Mouse (Mus musculus): ENCODE measurements around the gene Tas2r102.

Tas2r102 gene

DNA sequence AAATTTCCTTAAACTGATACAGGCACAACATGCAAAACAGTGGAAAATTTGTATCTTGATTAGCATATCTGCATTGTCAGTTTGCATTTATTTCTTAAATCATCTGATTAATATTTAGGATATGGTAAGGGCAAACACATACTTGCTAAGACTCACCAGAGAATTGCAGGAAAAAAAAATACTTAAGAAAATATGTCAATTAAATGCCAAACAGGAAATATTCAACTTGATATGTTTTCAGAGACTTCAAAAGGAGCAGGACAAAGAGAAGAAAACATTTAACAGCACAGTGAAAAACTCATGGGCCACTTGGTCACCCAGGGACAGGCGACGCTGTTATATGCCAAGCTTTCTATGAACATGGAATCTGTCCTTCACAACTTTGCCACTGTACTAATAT, at the start of gene Tas2r102:
TSS of gene Tas2r102 (plus strand) at position 301 of the 400 bp plus-strand sequence.
- DNase-seq, result no peak

DNA sequence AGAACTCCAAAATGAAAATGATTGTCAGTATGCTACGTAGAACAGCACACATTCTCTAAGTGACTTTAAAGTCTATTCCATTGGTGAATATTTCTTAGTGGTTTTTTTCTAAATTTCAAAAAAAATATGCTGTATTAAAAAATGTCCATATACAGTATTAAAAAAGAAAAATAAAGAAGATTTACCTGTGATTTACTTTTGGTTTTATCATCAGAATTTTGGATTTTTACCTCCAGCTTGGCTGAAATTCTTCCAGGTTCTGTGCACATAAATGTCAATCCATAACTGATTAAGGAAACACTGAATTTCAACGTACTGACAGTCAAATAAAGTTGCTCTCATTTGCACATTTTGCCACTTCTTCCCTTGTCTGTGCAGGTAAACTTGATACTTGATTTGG, 24.0 kb upstream of the Tas2r102 start, which contains the start of gene Tas2r115:
TSS of gene Tas2r115 (minus strand) at position 101 of the 400 bp plus-strand sequence.
- DNase-seq, result no peak

DNA sequence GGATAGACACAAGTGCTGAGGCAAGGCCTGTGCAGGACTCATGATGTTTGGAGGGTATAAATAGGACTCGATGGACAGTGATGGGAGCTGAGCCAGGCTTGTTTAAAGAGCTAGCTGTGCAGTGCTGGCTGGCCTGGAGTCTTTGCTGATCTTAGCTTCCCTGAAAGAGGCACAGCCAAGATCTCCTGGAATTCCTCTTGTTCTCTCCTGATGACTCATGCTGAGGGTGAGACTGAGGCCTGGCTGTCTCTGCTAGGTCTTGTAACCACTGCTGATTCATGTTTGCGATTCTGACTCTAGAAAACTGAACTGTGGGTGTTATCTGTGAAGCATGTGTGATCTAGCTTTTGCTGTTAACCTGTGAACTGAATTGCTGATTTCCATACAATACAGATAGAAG, 11.7 kb upstream of the Tas2r102 start:
- DNase-seq, result no peak

DNA sequence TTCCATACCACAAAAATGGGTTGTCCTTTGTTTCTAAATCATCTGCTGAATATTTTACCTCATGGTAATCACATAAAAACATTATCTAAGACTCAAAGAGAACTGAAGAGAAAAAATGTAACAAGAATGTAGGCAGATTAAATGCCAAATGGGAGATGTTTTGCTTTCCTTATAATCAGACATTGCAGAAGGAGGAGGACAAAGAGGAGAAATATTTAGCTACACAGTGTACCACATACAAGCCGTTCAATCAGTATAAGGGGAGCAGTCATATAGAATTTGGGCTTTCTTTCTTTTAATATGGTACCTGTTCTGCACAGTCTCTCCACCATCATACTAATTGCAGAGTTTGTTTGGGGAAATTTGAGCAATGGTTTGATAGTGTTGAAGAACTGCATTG, 7.5 kb upstream of the Tas2r102 start, which contains the start of gene Tas2r124:
TSS of gene Tas2r124 (plus strand) at position 301 of the 400 bp plus-strand sequence.
- no peak for DNase-seq

DNA sequence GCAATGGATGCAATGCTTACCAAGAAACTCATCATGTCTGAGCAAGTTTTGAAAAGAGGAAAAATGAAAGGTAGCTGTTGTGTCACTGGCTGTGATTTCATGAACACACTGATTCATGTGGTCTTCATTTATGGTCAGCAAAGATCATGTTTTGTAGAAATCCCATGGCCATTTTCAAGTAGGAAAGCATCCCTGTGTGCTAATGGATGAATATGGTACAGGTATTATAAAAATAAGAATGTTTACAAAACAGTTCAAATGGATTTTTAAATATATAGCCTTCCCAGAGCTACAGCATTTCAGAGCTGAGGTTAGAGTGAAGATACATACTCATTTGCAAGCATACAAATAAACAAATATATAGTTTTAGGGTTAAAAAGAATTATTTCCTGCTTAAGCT, 16.1 kb downstream of the Tas2r102 start, which contains the start of gene Tas2r136:
TSS of gene Tas2r136 (minus strand) at position 101 of the 400 bp plus-strand sequence.
- DNase-seq, result no peak

DNA sequence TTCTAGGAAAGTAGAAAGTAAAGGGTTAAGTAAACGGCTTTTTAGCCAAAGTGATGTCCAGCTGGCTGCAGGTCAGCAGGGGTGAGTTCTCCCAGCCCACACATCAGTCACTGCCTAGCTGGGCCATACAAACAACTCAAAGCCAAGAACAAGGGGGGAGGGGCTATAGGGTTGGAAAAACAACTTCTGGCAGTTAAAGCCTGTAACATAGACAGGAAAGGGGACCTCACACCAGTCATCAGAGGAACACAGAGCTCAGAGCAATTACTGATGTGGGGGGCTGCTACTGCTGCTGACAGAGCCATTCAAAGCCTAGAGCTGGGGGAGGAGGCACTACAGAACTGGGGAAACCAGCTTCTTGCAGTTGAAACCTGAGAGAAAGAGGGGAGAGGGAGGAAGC, 33.5 kb downstream of the Tas2r102 start:
- DNase-seq, result no peak

DNA sequence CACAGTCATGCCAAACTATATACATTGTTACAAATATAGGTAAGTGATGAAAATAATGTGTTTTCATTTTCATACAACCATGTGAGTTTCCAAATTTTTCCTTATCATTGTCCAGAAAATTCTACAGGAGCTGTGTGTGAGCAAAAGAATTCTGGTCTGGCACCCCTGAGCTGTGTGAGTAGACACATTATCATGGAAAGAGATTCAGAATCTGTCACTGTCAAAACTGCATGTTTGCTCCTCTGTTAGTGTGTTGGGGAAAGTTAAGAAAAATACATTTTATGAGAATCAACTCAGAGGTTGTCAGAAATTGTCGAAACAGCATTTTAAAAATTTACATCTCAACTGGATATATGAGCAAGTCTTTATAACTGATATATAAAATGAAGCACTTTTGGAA, 40.6 kb downstream of the Tas2r102 start, which contains the start of gene Tas2r117:
TSS of gene Tas2r117 (plus strand) at position 301 of the 400 bp plus-strand sequence.
- DNase-seq, result no peak
